Mouse (Mus musculus) CH12F3 (cell line): ENCODE data around the gene Hrasls.

Experiments used
- in situ Hi-C: fragments of 300-500 bp; cut with MboI; formaldehyde crosslinking; loops from 2 replicates; pipeline ENCODE4 v1.14.3; 2020; ENCODE audit warnings: low sequenced_read_pairs

The Hrasls gene

GRCm38 (mm10) chr16:29209605-29210411 lies at the start of gene Hrasls:
Gene Hrasls (plus strand): TSS chr16:29209695.
- in situ Hi-C loops = no loop called here

GRCm38 (mm10) chr16:29162271-29162670 lies 47.2 kb upstream of the Hrasls start:
- in situ Hi-C loops = no loop called here

GRCm38 (mm10) chr16:29167051-29167450 lies 42.4 kb upstream of the Hrasls start:
- in situ Hi-C loops = no loop called here

- in situ Hi-C loops = no loop called here
Observed at GRCm38 (mm10) chr16:29171741-29172140, 37.8 kb upstream of the Hrasls start.

- in situ Hi-C loops = no loop called here
Observed at GRCm38 (mm10) chr16:29173201-29173600, 36.3 kb upstream of the Hrasls start.

- in situ Hi-C loops = no loop called here
Observed at GRCm38 (mm10) chr16:29174831-29175350, 34.6 kb upstream of the Hrasls start.

- in situ Hi-C loops = no loop called here
Observed at GRCm38 (mm10) chr16:29192911-29193310, 16.6 kb upstream of the Hrasls start.

GRCm38 (mm10) chr16:29193981-29194380 lies 15.5 kb upstream of the Hrasls start:
- in situ Hi-C loops = no loop called here

- in situ Hi-C loops = no loop called here
Observed at GRCm38 (mm10) chr16:29195156-29195555, 14.3 kb upstream of the Hrasls start.

GRCm38 (mm10) chr16:29198461-29198860 lies 11.0 kb upstream of the Hrasls start:
- in situ Hi-C loops = no loop called here

GRCm38 (mm10) chr16:29201146-29201545 lies 8.3 kb upstream of the Hrasls start:
- in situ Hi-C loops = no loop called here

GRCm38 (mm10) chr16:29204875-29205274 lies 4.6 kb upstream of the Hrasls start:
- in situ Hi-C loops = no loop called here

GRCm38 (mm10) chr16:29205581-29205980 lies 3.9 kb upstream of the Hrasls start:
- in situ Hi-C loops = no loop called here

- in situ Hi-C loops = no loop called here
Observed at GRCm38 (mm10) chr16:29208841-29209240, 654 bp upstream of the Hrasls start.

- in situ Hi-C loops = no loop called here
Observed at GRCm38 (mm10) chr16:29216395-29217295, 7.2 kb downstream of the Hrasls start.

- in situ Hi-C loops = no loop called here
Observed at GRCm38 (mm10) chr16:29235951-29236350, 26.5 kb downstream of the Hrasls start.

GRCm38 (mm10) chr16:29254325-29254724 lies 44.8 kb downstream of the Hrasls start:
- in situ Hi-C loops = no loop called here
